Mouse (Mus musculus) adipocyte (in vitro differentiated cells): ENCODE measurements around the gene Trmt10c.
"Not testable (repeated sequence)": the region's sequence is repeated elsewhere in the genome, so short reads cannot be mapped to it uniquely, and the experiment has no call there.

Experiments used
- DNase-seq: peaks from one replicate; pipeline ENCODE4 v3.0.0-alpha.2; 2016; ENCODE audit warnings: low spot score

Trmt10c gene

DNA sequence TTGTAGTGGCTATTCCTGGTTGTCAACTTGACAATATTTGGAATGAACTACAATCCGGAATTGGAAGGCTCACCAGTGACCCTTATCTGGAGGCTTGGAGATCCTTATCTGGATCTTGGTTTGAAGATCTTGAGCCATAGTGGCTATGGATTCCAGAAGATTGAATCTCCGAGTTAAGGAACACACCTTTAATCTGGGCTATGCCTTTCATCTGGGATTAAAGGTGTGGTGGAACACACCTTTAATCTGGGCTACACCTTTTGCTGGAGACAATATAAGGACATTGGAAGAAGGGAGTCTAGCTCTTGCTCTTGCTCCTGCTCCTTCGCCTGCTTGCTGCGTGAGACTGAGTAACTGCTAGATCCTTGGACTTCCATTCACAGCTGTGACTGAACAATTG lies 10.4 kb upstream of the Trmt10c start, which contains the start of gene Senp7:
Gene Senp7 (plus strand): TSS at position 301 of the 400 bp plus-strand sequence.
- DNase-seq = not testable (repeated sequence)

DNA sequence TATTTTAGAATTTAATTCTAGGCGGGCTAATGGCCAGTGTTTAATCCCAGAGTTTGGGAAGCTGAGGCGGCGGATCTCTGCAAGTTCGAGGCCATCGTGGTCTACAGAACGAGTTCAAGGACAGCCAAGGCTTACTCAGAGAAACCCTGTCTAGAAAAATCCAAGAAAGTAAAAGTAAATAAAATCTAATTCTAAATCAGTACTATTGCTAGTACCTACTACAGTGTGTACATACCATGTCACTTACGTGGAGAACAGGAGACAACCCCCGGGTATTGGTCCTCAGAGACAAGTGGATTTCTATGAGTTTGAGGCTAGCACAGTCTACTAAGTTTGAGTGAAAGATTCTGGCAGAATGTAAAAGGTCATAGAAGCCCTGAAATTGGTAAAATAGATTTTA lies 471 bp upstream of the Trmt10c start:
- DNase-seq = no peak

DNA sequence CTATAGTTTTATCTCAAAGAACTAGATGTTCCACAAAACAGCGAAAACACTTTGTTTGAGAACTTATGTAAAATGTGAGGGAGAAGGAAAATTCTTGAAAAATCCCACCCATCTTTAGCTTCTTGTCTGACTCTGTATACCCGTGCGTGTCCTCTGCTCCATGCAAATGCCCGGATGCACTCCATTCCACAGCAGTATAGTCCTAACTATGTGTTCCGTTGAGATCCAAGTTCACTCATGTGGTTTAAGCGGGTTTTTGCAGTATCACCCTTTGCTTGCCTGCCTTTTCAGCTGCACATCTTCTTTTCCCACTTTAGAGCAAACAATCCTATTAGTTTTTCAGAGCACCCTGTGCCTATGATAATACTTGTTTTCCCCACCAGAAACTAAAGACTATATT lies 1.1 kb downstream of the Trmt10c start:
- peak; percentile 26 for DNase-seq

DNA sequence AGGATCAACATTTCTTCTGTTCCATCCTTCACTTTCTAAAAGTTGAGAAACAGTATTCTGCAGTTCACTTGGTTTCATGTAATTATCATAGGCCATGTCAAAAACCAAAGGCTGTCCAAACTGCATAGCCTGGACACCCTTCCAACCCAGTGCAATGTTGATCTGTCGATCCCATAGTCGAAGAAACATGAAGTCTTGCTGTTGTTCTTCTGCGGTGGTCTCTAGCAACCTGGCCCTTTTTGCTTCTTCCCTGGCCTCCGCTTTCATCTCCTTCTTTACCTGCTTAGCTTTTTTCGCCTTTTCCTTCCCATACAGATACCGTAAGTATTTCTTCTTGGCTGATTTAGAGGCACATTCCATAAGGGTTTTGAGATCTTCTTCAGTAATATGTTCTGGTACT lies 3.1 kb downstream of the Trmt10c start:
- no peak for DNase-seq

DNA sequence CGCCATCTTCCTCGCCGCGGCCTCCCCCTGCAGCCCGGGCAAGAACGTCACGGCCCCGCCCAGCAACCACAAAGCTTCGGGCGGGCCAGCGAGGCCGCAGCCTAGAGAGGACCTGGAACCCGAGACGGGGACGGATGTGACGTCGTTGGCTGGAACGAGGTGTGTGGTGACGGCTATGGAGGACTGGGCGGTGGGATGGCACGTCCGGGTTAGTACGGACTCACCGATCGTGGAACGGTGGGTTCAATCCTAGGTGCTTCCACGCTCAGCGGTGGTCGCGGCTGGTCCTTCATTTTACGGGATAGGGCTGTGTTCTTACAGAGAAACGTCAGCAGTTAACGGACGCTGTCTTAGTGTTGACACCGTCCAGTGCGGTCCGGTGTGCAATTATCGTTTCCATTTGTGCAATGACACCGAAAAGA lies 7.9 kb downstream of the Trmt10c start, which contains the start of gene Pcnp:
Gene Pcnp (minus strand): TSS at position 79 of the 422 bp plus-strand sequence.
- DNase-seq = peak; percentile 99

DNA sequence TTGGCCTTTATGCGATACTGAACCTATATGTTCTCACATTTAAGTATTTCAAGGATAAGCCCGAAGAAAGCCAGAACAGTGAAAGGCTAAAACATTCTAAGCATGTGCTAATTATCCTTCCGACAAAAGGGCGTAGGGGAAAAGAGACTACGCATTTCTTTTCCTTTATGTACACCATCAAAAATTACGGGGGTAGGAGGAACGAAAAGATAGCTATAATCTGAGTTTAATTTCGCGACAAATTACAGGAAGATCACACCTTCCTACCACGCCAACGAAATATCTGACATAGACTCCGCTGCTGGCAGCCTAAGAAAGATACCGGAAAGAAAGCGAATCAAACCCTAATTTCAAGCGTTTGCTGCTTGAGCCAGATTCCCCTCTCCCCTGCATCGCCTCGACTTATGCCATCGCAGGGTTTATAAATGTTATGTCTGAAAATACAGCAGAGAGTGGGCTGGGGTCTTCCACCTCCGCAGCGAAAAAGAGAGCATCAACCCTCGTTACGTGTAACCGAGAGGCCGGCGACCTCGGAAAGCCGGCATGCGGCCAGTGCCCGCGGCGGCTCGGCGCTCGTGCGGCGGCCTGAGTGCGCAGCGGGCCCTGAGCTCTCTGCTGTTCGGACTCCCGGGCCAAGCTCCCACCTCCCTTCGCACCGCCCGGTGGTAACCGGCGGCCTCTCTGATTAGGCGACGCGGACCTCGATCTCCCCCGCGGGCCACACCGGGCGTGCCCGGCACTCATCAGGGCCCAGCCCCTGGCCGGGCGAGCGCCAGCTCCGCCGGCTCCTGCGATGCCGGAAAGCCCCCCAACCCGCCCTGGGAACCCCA lies 8.7 kb downstream of the Trmt10c start:
- peak; percentile 68 for DNase-seq

DNA sequence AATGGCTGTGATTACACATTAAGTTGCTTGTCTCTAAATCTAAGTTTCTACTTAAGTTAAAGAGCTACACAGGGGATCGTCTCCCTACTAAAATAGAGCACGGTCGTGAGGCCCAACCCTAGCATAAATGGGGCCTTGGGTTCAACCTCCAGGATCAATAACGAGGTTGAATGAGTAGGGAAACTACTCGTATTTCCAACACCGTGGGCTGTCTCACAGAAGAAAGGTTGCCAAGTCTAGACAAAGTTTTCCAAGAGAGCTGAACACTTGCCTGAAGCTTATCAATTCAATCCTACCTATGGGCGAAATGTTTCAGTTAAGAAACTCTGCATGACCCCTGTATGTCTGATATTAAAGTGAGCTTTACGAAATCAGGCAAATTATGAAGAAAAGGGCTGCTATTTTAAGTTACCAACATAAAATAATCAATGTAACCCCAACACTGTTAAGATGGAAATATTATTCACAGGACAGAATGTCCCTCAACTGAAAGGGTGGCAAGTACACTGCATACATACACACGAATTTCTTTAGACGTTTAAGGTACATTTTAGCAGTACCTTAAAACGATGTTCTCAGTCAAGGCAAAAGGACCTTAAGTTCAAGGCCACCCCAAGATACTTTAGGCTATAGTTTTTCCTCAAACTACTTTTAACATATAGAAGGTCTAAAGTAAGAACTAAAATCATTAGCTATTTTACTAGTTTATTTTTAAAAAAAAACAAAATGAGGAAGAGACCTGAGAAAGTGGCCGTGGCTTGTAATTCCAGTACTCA lies 9.6 kb downstream of the Trmt10c start:
- DNase-seq = no peak

DNA sequence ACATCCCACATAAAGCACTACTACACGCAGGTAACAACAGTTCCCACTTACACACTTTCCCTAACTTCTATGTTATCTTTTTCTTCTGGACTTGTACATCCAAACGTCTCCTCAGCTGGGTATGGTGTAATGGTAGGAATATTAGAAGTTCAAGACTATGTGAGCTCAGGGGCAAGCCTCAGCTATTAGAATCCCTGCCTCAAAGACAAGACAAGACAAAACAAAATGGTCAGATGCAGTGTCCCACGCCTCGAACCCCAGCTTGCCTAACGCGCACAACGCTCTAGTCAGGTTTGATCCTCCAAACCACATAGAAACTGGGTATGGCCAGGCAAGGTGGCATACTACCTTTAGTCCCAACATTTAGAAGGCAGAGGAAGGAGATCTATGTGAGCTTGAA lies 18.0 kb downstream of the Trmt10c start:
- no peak for DNase-seq

DNA sequence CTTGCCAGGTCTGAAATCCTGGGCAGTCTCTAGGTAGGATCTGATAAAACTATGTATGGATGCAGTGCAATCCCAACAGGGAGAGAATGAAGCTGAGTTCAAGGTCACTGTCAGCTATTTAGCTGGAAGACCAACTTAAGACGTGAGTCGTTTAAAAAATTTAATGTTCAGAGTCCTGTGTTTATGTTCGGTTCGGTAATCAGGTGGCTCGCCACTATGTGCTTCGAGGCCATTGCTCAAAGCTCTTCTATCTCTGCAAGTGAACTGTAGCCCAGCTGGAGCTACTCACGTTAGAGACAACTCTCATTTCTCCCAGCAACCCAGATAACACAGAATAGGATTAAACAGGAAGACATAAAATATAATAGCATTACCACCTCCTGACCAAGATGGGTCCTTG lies 23.5 kb downstream of the Trmt10c start:
- DNase-seq = no peak

DNA sequence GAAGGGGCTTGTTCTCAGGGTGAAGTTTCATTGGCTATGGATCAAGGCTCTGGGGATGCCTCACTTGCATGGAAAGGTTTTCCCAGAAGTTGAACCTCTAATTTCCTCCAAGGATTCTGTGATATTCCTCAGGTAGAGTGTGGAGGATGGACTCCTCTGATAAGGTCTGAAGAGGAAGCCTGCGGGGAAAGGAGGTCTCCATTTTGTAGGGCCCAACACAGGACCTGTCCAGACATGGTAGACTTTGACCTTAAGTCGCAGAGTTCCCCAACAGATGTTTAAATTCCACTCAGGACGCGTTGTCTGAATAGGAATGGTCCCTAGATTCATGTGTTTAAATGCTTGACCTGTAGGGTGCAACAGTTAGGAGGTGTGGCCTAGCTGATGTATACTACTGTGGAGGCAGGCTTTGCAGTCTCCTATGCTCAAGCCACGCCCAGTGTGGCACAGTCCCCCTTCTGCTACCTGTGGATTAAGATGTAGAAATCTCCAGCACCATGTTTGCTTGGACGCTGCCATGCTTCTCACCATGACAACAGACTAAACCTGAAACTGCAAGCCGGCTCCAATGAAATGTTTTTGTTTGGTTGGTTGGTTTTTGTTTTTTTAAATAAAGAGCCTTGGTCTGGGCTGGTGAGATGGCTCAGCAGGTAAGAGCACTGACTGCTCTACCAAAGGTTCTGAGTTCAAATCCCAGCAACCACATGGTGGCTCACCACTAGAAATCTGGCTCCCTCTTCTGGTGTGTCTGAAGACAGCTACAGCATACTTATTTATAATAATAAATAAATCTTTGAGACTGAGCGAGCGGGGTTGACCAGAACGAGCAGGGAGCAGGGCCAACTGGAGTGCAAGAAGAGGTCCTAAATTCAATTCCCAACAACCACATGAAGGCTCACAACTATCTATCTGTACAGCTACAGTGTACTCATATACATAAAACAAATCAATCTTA lies 24.6 kb downstream of the Trmt10c start:
- no peak for DNase-seq

DNA sequence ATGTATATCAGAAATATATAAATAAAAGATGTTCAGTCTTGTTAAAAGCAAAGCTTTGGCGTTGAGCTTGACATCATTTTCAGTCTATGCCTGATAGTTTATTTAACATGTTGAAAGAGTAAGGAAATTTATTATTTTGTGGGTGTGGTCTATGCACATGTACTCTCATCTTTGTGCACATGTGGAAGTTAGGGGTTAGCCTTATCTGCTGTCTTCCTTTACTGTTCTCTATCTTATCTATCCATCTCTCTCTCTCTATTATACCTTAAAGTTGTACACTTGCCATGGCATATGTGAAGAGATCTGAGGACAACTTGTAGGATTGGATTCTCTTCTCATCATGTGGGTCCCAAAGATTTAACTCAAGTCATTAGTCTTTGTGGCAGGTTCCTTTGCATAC lies 28.8 kb downstream of the Trmt10c start:
- no peak for DNase-seq

DNA sequence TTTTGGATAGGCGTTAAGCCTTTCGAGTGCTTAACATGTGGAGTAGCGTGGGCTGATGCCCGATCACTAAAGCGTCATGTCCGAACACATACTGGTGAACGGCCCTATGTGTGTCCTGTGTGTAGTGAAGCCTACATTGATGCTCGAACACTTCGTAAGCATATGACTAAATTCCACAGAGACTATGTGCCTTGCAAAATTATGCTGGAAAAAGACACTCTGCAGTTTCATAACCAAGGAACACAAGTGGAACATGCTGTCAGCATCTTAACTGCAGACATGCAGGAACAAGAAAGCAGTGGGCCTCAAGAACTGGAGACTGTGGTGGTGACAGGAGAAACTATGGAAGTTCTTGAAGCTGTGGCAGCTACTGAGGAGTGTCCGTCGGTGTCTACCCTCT lies 30.8 kb downstream of the Trmt10c start:
- no peak for DNase-seq

DNA sequence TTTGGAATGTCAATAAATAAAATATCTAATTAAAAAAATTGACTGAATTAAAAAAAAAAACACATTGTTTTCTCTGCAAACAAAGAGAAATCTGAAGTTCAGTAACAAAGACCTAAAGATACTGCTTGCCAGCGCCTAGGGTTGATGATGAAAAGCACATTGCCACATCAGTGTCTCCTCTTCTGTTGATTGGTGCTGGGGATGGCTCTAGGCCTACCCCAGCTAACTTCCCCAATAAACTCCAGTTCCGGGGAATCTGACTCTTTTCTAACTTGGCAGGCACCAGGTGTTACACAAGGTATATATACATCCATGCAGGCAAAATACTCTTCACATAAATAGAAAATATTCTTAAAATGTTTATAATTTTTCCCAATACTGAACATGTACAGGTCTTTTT lies 43.4 kb downstream of the Trmt10c start:
- no peak for DNase-seq

DNA sequence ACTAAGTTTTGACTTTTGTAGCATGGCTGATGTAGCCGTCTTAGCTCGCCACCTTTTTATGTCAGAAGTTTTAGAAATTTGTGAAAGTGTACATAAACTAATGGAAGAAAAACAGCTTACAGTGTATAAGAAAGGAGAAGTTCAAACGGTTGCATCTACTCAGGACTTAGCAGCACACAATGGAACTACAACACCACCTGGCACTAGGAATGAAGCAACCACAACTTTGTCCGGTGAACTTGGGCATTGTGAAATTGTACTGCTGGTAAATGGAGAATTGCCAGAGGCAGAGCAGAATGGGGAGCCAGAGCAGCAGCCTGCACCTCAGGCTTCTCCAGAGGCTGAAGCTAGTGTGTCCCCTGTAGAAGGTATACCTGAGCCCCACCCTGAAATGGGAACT lies 47.3 kb downstream of the Trmt10c start:
- DNase-seq = no peak

DNA sequence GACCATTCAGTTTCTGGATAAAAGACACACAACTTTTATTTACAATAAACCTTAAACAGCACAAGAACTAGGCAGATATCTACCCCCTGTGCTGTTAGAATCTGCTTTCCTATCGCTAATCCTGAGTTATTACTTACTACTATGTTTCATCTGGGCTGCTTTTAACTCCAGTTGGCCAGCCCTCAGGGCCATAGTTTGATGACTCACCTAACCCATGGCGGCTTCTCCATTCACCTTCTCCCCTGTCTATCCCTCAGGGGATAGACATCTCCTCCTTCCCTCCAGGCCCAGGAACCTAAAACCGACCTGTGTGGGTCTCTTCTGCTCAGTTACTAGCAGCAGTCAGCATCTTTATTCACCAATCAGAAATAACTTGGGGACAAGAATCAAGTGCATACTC lies 51.6 kb downstream of the Trmt10c start:
- no peak for DNase-seq
